ENCODE assay signal across 27 mouse cellular contexts in genomic region chr16:5071974-5072373, GRCm38 (mm10).
"Had no signal": no experiment of that assay in that cellular context is flagged by ENCODE, and none has a peak within 500 bp of the region (broad histone marks: within the 10 kb centered on the region; RNA-seq: fewer than 3 reads in every experiment).

No protein-coding gene starts in this region.

- H3K9ac ChIP-seq: heart, embryonic 12.5 days; hindbrain, embryonic 12.5 days; hindbrain, embryonic 14.5 days; intestine, embryonic 15.5 days; limb, embryonic 12.5 days; liver, embryonic 13.5 days; liver, embryonic 15.5 days had no signal

- ATAC-seq: hindbrain, embryonic 16.5 days; inflammation-experienced regulatory T-cells, adult 6 months; intestine, embryonic 15.5 days; intestine, postnatal 0 days had no signal

- DNase-seq: gastrocnemius, adult 2 months; gastrocnemius, postnatal 10 days; gastrocnemius, postnatal 25 days; heart, adult 2 months; heart, postnatal 10 days; heart, postnatal 4 days; kidney, adult 18-20 months; kidney, adult 8-10 months; kidney, postnatal 10 days; kidney, postnatal 25 days; kidney, postnatal 4 days; liver; liver, embryonic 13.5 days had no signal

- H3K27me3 ChIP-seq: heart, embryonic 12.5 days; hindbrain, embryonic 12.5 days; intestine, embryonic 15.5 days; limb, embryonic 12.5 days; liver, embryonic 13.5 days; liver, embryonic 15.5 days had no signal

- H3K4me1 ChIP-seq: heart, embryonic 12.5 days; hindbrain, embryonic 10.5 days; hindbrain, embryonic 12.5 days; intestine, embryonic 15.5 days; limb, embryonic 10.5 days; limb, embryonic 12.5 days; liver, embryonic 13.5 days; liver, embryonic 15.5 days had no signal

- H3K27ac ChIP-seq: gastrocnemius, adult 2 months; heart, adult 2 months; hindbrain, embryonic 10.5 days; hindbrain, embryonic 12.5 days; hindbrain, embryonic 14.5 days; intestine, embryonic 15.5 days; left cerebral cortex, adult 2 months; limb, embryonic 10.5 days; limb, embryonic 12.5 days; liver, embryonic 13.5 days; liver, embryonic 15.5 days had no signal

- H3K9me3 ChIP-seq: heart, embryonic 12.5 days; hindbrain, embryonic 10.5 days; hindbrain, embryonic 12.5 days; intestine, embryonic 15.5 days; limb, embryonic 10.5 days; limb, embryonic 12.5 days; liver, embryonic 13.5 days; liver, embryonic 15.5 days had no signal

- H3K4me2 ChIP-seq: heart, embryonic 12.5 days; hindbrain, embryonic 12.5 days; hindbrain, embryonic 14.5 days; intestine, embryonic 15.5 days; limb, embryonic 12.5 days; liver, embryonic 11.5 days; liver, embryonic 13.5 days; liver, embryonic 15.5 days had no signal

- H3K4me3 ChIP-seq: gastrocnemius, adult 2 months; heart, adult 2 months; heart, embryonic 12.5 days; hindbrain, embryonic 10.5 days; hindbrain, embryonic 12.5 days; intestine, embryonic 15.5 days; layer of hippocampus, adult 2 months; left cerebral cortex, adult 2 months; limb, embryonic 10.5 days; limb, embryonic 12.5 days; liver, embryonic 13.5 days; liver, embryonic 15.5 days had no signal
